Mouse (Mus musculus) thymus, postnatal 36 days (tissue): ENCODE data around the gene Iqcf6.
A peak's percentile ranks its signal among the peaks of the same experiment; 100 is the strongest.
"Not testable (repeated sequence)": the region's sequence is repeated elsewhere in the genome, so short reads cannot be mapped to it uniquely, and the experiment has no call there.

Experiments used
- DNase-seq, 2 experiments: peaks; one replicate each; pipeline ENCODE4 v3.0.0; 2022; ENCODE audit warnings: mixed read lengths in 2 of 2

The Iqcf6 gene

GRCm38 (mm10) chr9:106626282-106626681 lies at the start of gene Iqcf6:
TSS of gene Iqcf6 (plus strand) at chr9:106626582.
- no peak for DNase-seq

GRCm38 (mm10) chr9:106580016-106580415 lies 46.4 kb upstream of the Iqcf6 start:
- DNase-seq, result no peak

- DNase-seq, result no peak
Observed at GRCm38 (mm10) chr9:106582552-106582951, 43.8 kb upstream of the Iqcf6 start.

GRCm38 (mm10) chr9:106592158-106592557 lies 34.2 kb upstream of the Iqcf6 start:
- DNase-seq, result no peak

- not testable (repeated sequence) for DNase-seq
Observed at GRCm38 (mm10) chr9:106595402-106595801, 31.0 kb upstream of the Iqcf6 start.

GRCm38 (mm10) chr9:106595836-106596235 lies 30.5 kb upstream of the Iqcf6 start:
- no peak for DNase-seq

GRCm38 (mm10) chr9:106598466-106598865 lies 27.9 kb upstream of the Iqcf6 start:
- DNase-seq, result no peak

GRCm38 (mm10) chr9:106600546-106600945 lies 25.8 kb upstream of the Iqcf6 start:
- peak; percentile 14 to 18 for DNase-seq

- DNase-seq, result no peak
Observed at GRCm38 (mm10) chr9:106610727-106611126, 15.7 kb upstream of the Iqcf6 start.

- DNase-seq, result no peak
Observed at GRCm38 (mm10) chr9:106613951-106614350, 12.4 kb upstream of the Iqcf6 start.

- DNase-seq, result no peak
Observed at GRCm38 (mm10) chr9:106614616-106615015, 11.8 kb upstream of the Iqcf6 start.

GRCm38 (mm10) chr9:106616306-106616705 lies 10.1 kb upstream of the Iqcf6 start:
- DNase-seq, result no peak

- no peak for DNase-seq
Observed at GRCm38 (mm10) chr9:106617496-106617895, 8.9 kb upstream of the Iqcf6 start.

- DNase-seq, result not testable (repeated sequence)
Observed at GRCm38 (mm10) chr9:106627796-106628195, 1.4 kb downstream of the Iqcf6 start.

- DNase-seq, result no peak
Observed at GRCm38 (mm10) chr9:106632185-106632584, 5.8 kb downstream of the Iqcf6 start.

- DNase-seq, result no peak
Observed at GRCm38 (mm10) chr9:106638154-106638553, 11.8 kb downstream of the Iqcf6 start.

GRCm38 (mm10) chr9:106641346-106641745 lies 15.0 kb downstream of the Iqcf6 start:
- DNase-seq, result no peak

GRCm38 (mm10) chr9:106643128-106643527 lies 16.7 kb downstream of the Iqcf6 start:
- peak; percentile 76 to 77 for DNase-seq

- DNase-seq, result no peak
Observed at GRCm38 (mm10) chr9:106643787-106644186, 17.4 kb downstream of the Iqcf6 start.

GRCm38 (mm10) chr9:106645684-106646271 lies 19.4 kb downstream of the Iqcf6 start:
- DNase-seq, result no peak

GRCm38 (mm10) chr9:106647226-106647625 lies 20.8 kb downstream of the Iqcf6 start:
- no peak for DNase-seq

- no peak for DNase-seq
Observed at GRCm38 (mm10) chr9:106652720-106653119, 26.3 kb downstream of the Iqcf6 start.

- peak; percentile 38 to 42 for DNase-seq
Observed at GRCm38 (mm10) chr9:106655884-106656720, 29.7 kb downstream of the Iqcf6 start, which contains the start of gene Grm2. TSS of gene Grm2 (minus strand) at chr9:106656082.

GRCm38 (mm10) chr9:106656820-106657219 lies 30.4 kb downstream of the Iqcf6 start:
- DNase-seq, result no peak
